Mouse (Mus musculus) layer of hippocampus, postnatal 25 days (tissue): ENCODE results near the gene Fndc11. TPM values are rescaled to one million over a fixed set of nuclear protein-coding genes. Genes with fewer than 3 reads are reported as not detected.
A peak's percentile ranks its signal among the peaks of the same experiment; 100 is the strongest.
"Not testable (repeated sequence)": the region's sequence is repeated elsewhere in the genome, so short reads cannot be mapped to it uniquely, and the experiment has no call there.

Source experiments
- DNase-seq, 2 experiments: peaks; one replicate each; pipeline ENCODE4 v3.0.0; 2022; ENCODE audit warnings: mixed read lengths in 2 of 2, low spot score in 1 of 2; ENCODE audit errors: extremely low spot score in 1 of 2
- total RNA-seq, 2 experiments: library from RNA; stranded (reverse); gene quantifications; 2 replicates each; pipeline ENCODE4 v1.2.3; 2021

The Fndc11 gene
- total RNA-seq, result not detected

GRCm38 (mm10) chr2:181219538-181220216 is at the start of gene Fndc11:
Gene Fndc11 (plus strand): TSS chr2:181220013.
- peak; percentile 37 to 42 for DNase-seq

- DNase-seq, result no peak
Measured at GRCm38 (mm10) chr2:181174646-181175045, 45.2 kb upstream of the Fndc11 start.

GRCm38 (mm10) chr2:181178015-181178414 is 41.8 kb upstream of the Fndc11 start:
- DNase-seq, result no peak

- no peak for DNase-seq
Measured at GRCm38 (mm10) chr2:181178471-181178870, 41.3 kb upstream of the Fndc11 start.

- no peak for DNase-seq
Measured at GRCm38 (mm10) chr2:181180898-181181297, 38.9 kb upstream of the Fndc11 start.

GRCm38 (mm10) chr2:181186635-181187034 is 33.2 kb upstream of the Fndc11 start:
- DNase-seq, result peak; percentile 74 to 87

- DNase-seq, result peak; percentile 77 to 87
Measured at GRCm38 (mm10) chr2:181187121-181188000, 32.5 kb upstream of the Fndc11 start, which contains the start of gene Ppdpf. Gene Ppdpf (plus strand): TSS chr2:181187247.

GRCm38 (mm10) chr2:181188681-181189080 is 31.1 kb upstream of the Fndc11 start:
- no peak for DNase-seq

- no peak for DNase-seq
Measured at GRCm38 (mm10) chr2:181189321-181189720, 30.5 kb upstream of the Fndc11 start.

- DNase-seq, result not testable (repeated sequence)
Measured at GRCm38 (mm10) chr2:181191385-181191784, 28.4 kb upstream of the Fndc11 start.

GRCm38 (mm10) chr2:181191936-181192335 is 27.9 kb upstream of the Fndc11 start:
- no peak for DNase-seq

GRCm38 (mm10) chr2:181193044-181193443 is 26.8 kb upstream of the Fndc11 start:
- no peak for DNase-seq

GRCm38 (mm10) chr2:181196628-181197300 is 23.0 kb upstream of the Fndc11 start:
- no peak for DNase-seq

- DNase-seq, result no peak
Measured at GRCm38 (mm10) chr2:181201606-181202005, 18.2 kb upstream of the Fndc11 start.

GRCm38 (mm10) chr2:181202422-181202821 is 17.4 kb upstream of the Fndc11 start, which contains the start of gene Ptk6:
Gene Ptk6 (minus strand): TSS chr2:181202789.
- DNase-seq, result no peak

GRCm38 (mm10) chr2:181202886-181203285 is 16.9 kb upstream of the Fndc11 start:
- DNase-seq, result no peak

GRCm38 (mm10) chr2:181205678-181206077 is 14.1 kb upstream of the Fndc11 start:
- no peak for DNase-seq

- no peak for DNase-seq
Measured at GRCm38 (mm10) chr2:181206118-181206517, 13.7 kb upstream of the Fndc11 start.

- DNase-seq, result no peak
Measured at GRCm38 (mm10) chr2:181212389-181213020, 7.3 kb upstream of the Fndc11 start.

GRCm38 (mm10) chr2:181213021-181213445 is 6.8 kb upstream of the Fndc11 start, which contains the start of gene Srms:
Gene Srms (minus strand): TSS chr2:181213185.
- no peak for DNase-seq
